20 mouse cellular contexts compared by ENCODE assay signal in genomic region chr9:87303196-87303595, GRCm38 (mm10). TPM values are rescaled to one million over a fixed set of nuclear protein-coding genes. Genes with fewer than 3 reads are reported as not detected.
DNase-seq lines count a peak whose midpoint lies in the region; ATAC-seq and TF ChIP-seq lines count a peak whose summit lies in the region.
"Had no signal": no experiment of that assay in that cellular context is flagged by ENCODE, and none has a peak within 500 bp of the region (broad histone marks: within the 10 kb centered on the region; RNA-seq: fewer than 3 reads in every experiment).

No protein-coding gene starts in this region.

- ATAC-seq in hindbrain, embryonic 14.5 days (ENCODE audit: low FRiP score): no peak
- ATAC-seq: forebrain, embryonic 16.5 days; hindbrain, embryonic 16.5 days; inflammation-experienced regulatory T-cells, adult 6 months; intestine, postnatal 0 days had no signal

- H3K4me1 ChIP-seq in hindbrain, embryonic 10.5 days (replicated peaks): peaks cover 7% of the 10 kb centered on the region; the same call in 1 of the 2 replicates
- H3K4me1 ChIP-seq in hindbrain, embryonic 14.5 days (replicated peaks; ENCODE audit: control insufficient read depth, insufficient read depth, low read length): no peaks in the 10 kb centered on the region
- H3K4me1 ChIP-seq: forebrain, embryonic 12.5 days had no signal

- H3K27me3 ChIP-seq in hindbrain, embryonic 10.5 days (ENCODE audit: insufficient read depth, poor library complexity, severe bottlenecking): no peaks in the 10 kb centered on the region
- no peaks in the 10 kb centered on the region for H3K27me3 ChIP-seq in hindbrain, embryonic 14.5 days (ENCODE audit: control insufficient read depth, insufficient read depth, low read length)
- H3K27me3 ChIP-seq: embryonic facial prominence, embryonic 13.5 days; forebrain, embryonic 12.5 days; heart, embryonic 12.5 days had no signal

- no peak overlapping the region for H3K9ac ChIP-seq in hindbrain, embryonic 14.5 days
- H3K9ac ChIP-seq: embryonic facial prominence, embryonic 13.5 days; forebrain, embryonic 12.5 days; heart, embryonic 12.5 days had no signal

- peak; percentile 27 for DNase-seq in hindbrain, embryonic 10.5 days (ENCODE audit: low spot score)
- no peak for DNase-seq in hindbrain, embryonic 14.5 days (ENCODE audit: low spot score)
- DNase-seq in Muller cell, postnatal 12 days (ENCODE audit: inconsistent ontology term): peak; percentile 88
- peak; percentile 13 for DNase-seq in brain, embryonic 14.5 days (ENCODE audit: low read depth)
- DNase-seq in adrenal gland, postnatal 25 days: no peak
- no peak for DNase-seq in kidney, postnatal 14 days
- DNase-seq: adrenal gland, adult 2 months; adrenal gland, postnatal 36 days; cerebellum, adult 11 months; cerebellum, adult 8-10 months; cerebellum, postnatal 14 days; gastrocnemius, postnatal 10 days; heart, adult 2 months had no signal

- no peak for TF ChIP-seq CTCF in brain, embryonic 14.5 days (IDR thresholded peaks at IDR 0.05; ENCODE audit: borderline replicate concordance, extremely low read depth, insufficient read depth, insufficient read length)

- H3K9me3 ChIP-seq in hindbrain, embryonic 10.5 days: no peaks in the 10 kb centered on the region
- no peaks in the 10 kb centered on the region for H3K9me3 ChIP-seq in hindbrain, embryonic 14.5 days (ENCODE audit: control insufficient read depth, low read length)
- H3K9me3 ChIP-seq: embryonic facial prominence, embryonic 13.5 days; forebrain, embryonic 12.5 days; heart, embryonic 12.5 days had no signal

- no peak overlapping the region for H3K4me2 ChIP-seq in hindbrain, embryonic 14.5 days (replicated peaks)
- H3K4me2 ChIP-seq: embryonic facial prominence, embryonic 13.5 days; forebrain, embryonic 12.5 days; heart, embryonic 12.5 days had no signal

- H3K4me3 ChIP-seq in hindbrain, embryonic 10.5 days: no peak overlapping the region
- H3K4me3 ChIP-seq in hindbrain, embryonic 14.5 days (replicated peaks; ENCODE audit: low read length): no peak overlapping the region
- H3K4me3 ChIP-seq: embryonic facial prominence, embryonic 13.5 days; forebrain, embryonic 12.5 days; heart, adult 2 months; heart, embryonic 12.5 days had no signal

- no peaks in the 10 kb centered on the region for H3K36me3 ChIP-seq in hindbrain, embryonic 10.5 days
- no peaks in the 10 kb centered on the region for H3K36me3 ChIP-seq in hindbrain, embryonic 14.5 days (replicated peaks; ENCODE audit: control insufficient read depth, insufficient read depth)
- H3K36me3 ChIP-seq: embryonic facial prominence, embryonic 13.5 days; forebrain, embryonic 12.5 days; heart, embryonic 12.5 days had no signal

- no peak overlapping the region for H3K27ac ChIP-seq in hindbrain, embryonic 10.5 days
- H3K27ac ChIP-seq in hindbrain, embryonic 14.5 days: no peak overlapping the region
- H3K27ac ChIP-seq: embryonic facial prominence, embryonic 13.5 days; forebrain, embryonic 12.5 days; heart, adult 2 months had no signal

- no peak for TF ChIP-seq POLR2A in brain, embryonic 14.5 days (IDR thresholded peaks at IDR 0.05; ENCODE audit: borderline replicate concordance, extremely low read depth, insufficient read depth, insufficient read length, poor library complexity, severe bottlenecking)

RNA-seq across cellular contexts. Expression of gene Cep162, which starts 47.9 kb away (rescaled TPM):
- polyA plus RNA-seq in hindbrain, embryonic 10.5 days (2016; fragmentation: Nextera tagmentation; extraction: Ambion mirVana): 9.3 and 11.7 TPM in 2 replicates
- polyA plus RNA-seq in hindbrain, embryonic 14.5 days (2014; fragmentation: Nextera tagmentation; extraction: Ambion mirVana): 6.2 and 7.1 TPM in 2 replicates
- 6.3 and 8.8 TPM in 2 replicates for polyA plus RNA-seq in brain, embryonic 14.5 days (2012; rRNA removed)
- 7.9 and 9.9 TPM in 2 replicates for total RNA-seq in adrenal gland, postnatal 25 days (2021)

Comparison
In these comparisons a context has a peak if more than half of its experiments do, and no peak if none do; other contexts are left out.
1. DNase-seq: peak in hindbrain, embryonic 10.5 days (single experiment), Muller cell, postnatal 12 days (single experiment) and brain, embryonic 14.5 days (single experiment); none in hindbrain, embryonic 14.5 days (single experiment), adrenal gland, postnatal 25 days (single experiment) and kidney, postnatal 14 days (single experiment).